Mouse (Mus musculus) frontal cortex, postnatal 36 days (tissue): Measurements from ENCODE around the gene Gm12253.

Experiments used
- DNase-seq, 2 experiments: peaks; one replicate each; pipeline ENCODE4 v3.0.0; 2022; ENCODE audit warnings: low spot score in 2 of 2

The Gm12253 gene

GRCm38 (mm10) chr11:58432259-58432658, at the start of gene Gm12253:
Gm12253 (plus strand) TSS chr11:58432559.
- no peak for DNase-seq

GRCm38 (mm10) chr11:58399985-58400645, 32.2 kb upstream of the Gm12253 start:
- no peak for DNase-seq

- DNase-seq: no peak
These were observed 31.7 kb upstream of the Gm12253 start for GRCm38 (mm10) chr11:58400655-58401054.

- no peak for DNase-seq
These were observed 24.3 kb upstream of the Gm12253 start for GRCm38 (mm10) chr11:58408066-58408465.

GRCm38 (mm10) chr11:58418336-58418735, 14.0 kb upstream of the Gm12253 start:
- DNase-seq: peak in 1 of 2 experiments; percentile 6

GRCm38 (mm10) chr11:58420815-58421214, 11.5 kb upstream of the Gm12253 start, which contains the start of gene 1810065E05Rik:
1810065E05Rik (plus strand) TSS chr11:58421111.
- DNase-seq: no peak

GRCm38 (mm10) chr11:58437866-58438265, 5.5 kb downstream of the Gm12253 start:
- no peak for DNase-seq

GRCm38 (mm10) chr11:58452759-58453158, 20.4 kb downstream of the Gm12253 start, which contains the start of gene Lypd9:
Lypd9 (minus strand) TSS chr11:58452923.
- no peak for DNase-seq

- no peak for DNase-seq
These were observed 21.2 kb downstream of the Gm12253 start for GRCm38 (mm10) chr11:58453592-58453991.

GRCm38 (mm10) chr11:58462170-58462569, 29.8 kb downstream of the Gm12253 start, which contains the start of gene Olfr30:
Olfr30 (minus strand) TSS chr11:58462270.
- DNase-seq: no peak
